Mouse (Mus musculus) ES-E14 (cell line): ENCODE measurements around the gene Zfp850. TPM values are rescaled to one million over a fixed set of nuclear protein-coding genes. Genes with fewer than 3 reads are reported as not detected.
"Not testable (repeated sequence)": the region's sequence is repeated elsewhere in the genome, so short reads cannot be mapped to it uniquely, and the experiment has no call there.

Experiments
- DNase-seq: peaks from one replicate; pipeline ENCODE4 v3.0.0-alpha.2; 2013; ENCODE audit warnings: low read depth, low spot score
- H3K27ac ChIP-seq: 2 replicates; pipeline ENCODE4 v1.5.1; 2012; ENCODE audit warnings: low read depth, mild to moderate bottlenecking, low read length, moderate library complexity, mixed read lengths; ENCODE audit not compliant: poor library complexity, insufficient read depth, severe bottlenecking
- H3K36me3 ChIP-seq: 2 replicates; pipeline ENCODE4 v1.6.1; 2012; ENCODE audit warnings: mild to moderate bottlenecking, low read length, moderate library complexity, mixed read lengths; ENCODE audit not compliant: control insufficient read depth, poor library complexity, insufficient read depth, severe bottlenecking
- H3K4me1 ChIP-seq, 2 experiments: fragments of 150-350 bp in 1 of 2; sonication (generic) in 1 of 2; 2 replicates each; pipeline ENCODE4 v1.6.1; 2012; ENCODE audit warnings: low read length in 2 of 2, mild to moderate bottlenecking in 1 of 2, mixed read lengths in 1 of 2; ENCODE audit not compliant: control insufficient read depth in 2 of 2, insufficient read depth in 2 of 2, poor library complexity in 1 of 2
- H3K4me3 ChIP-seq, 2 experiments: fragments of 150-350 bp in 1 of 2; sonication (generic) in 1 of 2; 2 replicates each; pipeline ENCODE4 v1.5.1; 2012; ENCODE audit warnings: low read length in 2 of 2, low read depth in 1 of 2, mild to moderate bottlenecking in 1 of 2, mixed read lengths in 1 of 2; ENCODE audit not compliant: insufficient read depth in 1 of 2, poor library complexity in 1 of 2, severe bottlenecking in 1 of 2
- H3K9ac ChIP-seq: 2 replicates; pipeline ENCODE4 v1.6.1; 2012; ENCODE audit warnings: low read depth, mild to moderate bottlenecking, low read length, mixed read lengths; ENCODE audit not compliant: poor library complexity, insufficient read depth, severe bottlenecking
- H3K9me3 ChIP-seq: fragments of 150-350 bp; sonication (generic); 2 replicates; pipeline ENCODE4 v1.6.1; 2012; ENCODE audit warnings: low read depth, mild to moderate bottlenecking, low read length; ENCODE audit not compliant: control insufficient read depth, insufficient read depth
- CHD2 ChIP-seq: IDR thresholded peaks from 2 replicates; pipeline ENCODE4 v1.6.1; 2014; ENCODE audit warnings: mild to moderate bottlenecking, low read depth, low read length, inconsistent platforms
- HCFC1 ChIP-seq: IDR thresholded peaks from 2 replicates; pipeline ENCODE4 v1.6.1; 2012; ENCODE audit warnings: low read length, inconsistent platforms, borderline replicate concordance; ENCODE audit not compliant: insufficient read depth
- MAFK ChIP-seq: IDR thresholded peaks from 2 replicates; pipeline ENCODE4 v1.6.1; 2014; ENCODE audit warnings: mild to moderate bottlenecking, low read depth, low read length, inconsistent platforms; ENCODE audit not compliant: insufficient read depth
- ZC3H11A ChIP-seq: IDR thresholded peaks from 2 replicates; pipeline ENCODE4 v1.6.1; 2012; ENCODE audit warnings: low read depth, mild to moderate bottlenecking, inconsistent platforms, low read length, borderline replicate concordance
- ZNF384 ChIP-seq: IDR thresholded peaks from 2 replicates; pipeline ENCODE4 v1.6.1; 2012; ENCODE audit warnings: low read depth, low read length, inconsistent platforms
- in situ Hi-C, 2 experiments: fragments of 600-800 bp; cut with MboI; formaldehyde crosslinking; loops; one replicate each; pipeline ENCODE4 v1.15.1; 2025; ENCODE audit warnings: low sequenced_read_pairs in 2 of 2, inconsistent platforms in 1 of 2; ENCODE audit not compliant: unreplicated experiment in 2 of 2
- total RNA-seq: library from RNA; depleted of rRNA; stranded (reverse); fragments of 300-350 nt; gene quantifications from 2 replicates; pipeline ENCODE4 v1.2.3, GENCODE M21; 2012; rRNA removed

Zfp850 gene
- total RNA-seq, 1 experiment = 24.0 TPM

GRCm38 (mm10) chr7:27982197-27982596 lies 31.7 kb downstream of the Zfp850 start:
- no peak for DNase-seq
- Histone ChIP-seq H3K9me3 (no peaks in the 10 kb centered on the region), H3K27ac (no peak overlapping the region), H3K9ac (no peak overlapping the region), H3K4me3 (no peak overlapping the region), H3K36me3 (no peaks in the 10 kb centered on the region; the same call in 1 of the 2 replicates), H3K4me1 (peaks cover 0 to 6% of the 10 kb centered on the region in 2 experiments; a peak in 1 of 4 replicates)
- no peak for TF ChIP-seq MAFK
- TF ChIP-seq ZC3H11A = no peak
- no peak for TF ChIP-seq CHD2
- TF ChIP-seq HCFC1 = no peak
- no peak for TF ChIP-seq ZNF384
- in situ Hi-C loops = no loop called here

- H3K9me3 ChIP-seq = no peaks in the 10 kb centered on the region
- in situ Hi-C loops = no loop called here
- H3K4me3 ChIP-seq = peak within 1 kb of the TSS; percentile 91 to 98
- TF ChIP-seq HCFC1 (peak; percentile 94), ZNF384 (no peak)
- peaks cover 0 to 6% of the 10 kb centered on the region in 2 experiments; a peak in 1 of 4 replicates for H3K4me1 ChIP-seq
- peak; percentile 84 for DNase-seq
- peak within 1 kb of the TSS; percentile 59; the same call in 1 of the 2 replicates for H3K27ac ChIP-seq
- peak within 1 kb of the TSS; percentile 94 for H3K9ac ChIP-seq
- peaks cover 5% of the 10 kb centered on the region for H3K36me3 ChIP-seq
Measured at GRCm38 (mm10) chr7:27978683-27979528, 35.0 kb downstream of the Zfp850 start, which contains the start of gene Zfp780b. TSS of gene Zfp780b (minus strand) at chr7:27979171.

GRCm38 (mm10) chr7:27949451-27949850 lies 64.5 kb downstream of the Zfp850 start:
- H3K27ac ChIP-seq, H3K4me1 ChIP-seq, H3K9me3 ChIP-seq, in situ Hi-C loops, H3K9ac ChIP-seq, DNase-seq, H3K36me3 ChIP-seq, H3K4me3 ChIP-seq: not testable (repeated sequence)

GRCm38 (mm10) chr7:27941869-27942268 lies 72.0 kb downstream of the Zfp850 start:
- H3K36me3 ChIP-seq, H3K4me3 ChIP-seq, in situ Hi-C loops, H3K27ac ChIP-seq, H3K4me1 ChIP-seq, H3K9me3 ChIP-seq, H3K9ac ChIP-seq, DNase-seq: not testable (repeated sequence)

Other genes with a start within 250 kb of the Zfp850 start
- 6.8 and 9.3 TPM in 2 replicates for gene Zfp626, start 206.9 kb downstream of the Zfp850 start, total RNA-seq
- gene Zfp59, start 175.5 kb downstream of the Zfp850 start, total RNA-seq = 14.5 and 16.3 TPM in 2 replicates
- gene Zfp607a, start 156.6 kb downstream of the Zfp850 start, total RNA-seq = 3.8 and 3.9 TPM in 2 replicates
- 3.5 and 3.8 TPM in 2 replicates for gene Zfp974, start 84.7 kb downstream of the Zfp850 start, total RNA-seq
- 12.4 and 15.2 TPM in 2 replicates for gene Zfp780b, start 34.9 kb downstream of the Zfp850 start, total RNA-seq
- 211 and 287 TPM in 2 replicates for gene Psmc4, start 36.0 kb upstream of the Zfp850 start, total RNA-seq
- gene Fcgbp, start 57.1 kb upstream of the Zfp850 start, total RNA-seq = 0.85 and 1.2 TPM in 2 replicates
- 0.85 and 1.4 TPM in 2 replicates for gene 9530053A07Rik, start 115.4 kb upstream of the Zfp850 start, total RNA-seq
- 150 and 189 TPM in 2 replicates for gene Fbl, start 155.6 kb upstream of the Zfp850 start, total RNA-seq
- gene Dyrk1b, start 165.4 kb upstream of the Zfp850 start, total RNA-seq = 3.9 and 6.3 TPM in 2 replicates